In genomic region chr2:21810431-21810830, GRCm38 (mm10) we compare ENCODE assay signal across 28 mouse cellular contexts.
DNase-seq lines count a peak whose midpoint lies in the region; ATAC-seq and TF ChIP-seq lines count a peak whose summit lies in the region.
"Had no signal": no experiment of that assay in that cellular context is flagged by ENCODE, and none has a peak within 500 bp of the region (broad histone marks: within the 10 kb centered on the region; RNA-seq: fewer than 3 reads in every experiment).

No protein-coding gene starts in this region.

- 55% methylated on average over 4 of the region's 4 CpGs for WGBS in hindbrain, embryonic 12.5 days
- WGBS in hindbrain, embryonic 14.5 days: 41% methylated on average over 4 of the region's 4 CpGs
- WGBS in midbrain, embryonic 15.5 days: 49% methylated on average over 4 of the region's 4 CpGs
- WGBS in midbrain, postnatal 0 days: 57% methylated on average over 4 of the region's 4 CpGs

- DNase-seq in hindbrain, embryonic 14.5 days (ENCODE audit: low spot score): no peak
- no peak for DNase-seq in midbrain, postnatal 0 days (ENCODE audit: low spot score)
- DNase-seq in brain, embryonic 14.5 days (ENCODE audit: low read depth): peak; percentile 17
- DNase-seq: adrenal gland, adult 8-10 months; adrenal gland, postnatal 14 days; adrenal gland, postnatal 36 days; B cell, adult 2 months; cerebellum, adult 11 months; cerebellum, adult 18-20 months; cerebellum, adult 8-10 months; cerebellum, adult 9-11 months; cerebellum, postnatal 14 days; cerebellum, postnatal 36 days; embryo, embryonic 11 days had no signal

- H3K9ac ChIP-seq in hindbrain, embryonic 12.5 days: no peak overlapping the region
- H3K9ac ChIP-seq in hindbrain, embryonic 14.5 days: no peak overlapping the region
- no peak overlapping the region for H3K9ac ChIP-seq in midbrain, embryonic 15.5 days
- no peak overlapping the region for H3K9ac ChIP-seq in midbrain, postnatal 0 days (replicated peaks; ENCODE audit: low read length, poor library complexity, severe bottlenecking)
- H3K9ac ChIP-seq: embryonic facial prominence, embryonic 13.5 days; embryonic facial prominence, embryonic 15.5 days; forebrain, embryonic 12.5 days had no signal

- no peak for TF ChIP-seq CTCF in midbrain, postnatal 0 days (IDR thresholded peaks at IDR 0.05)
- TF ChIP-seq CTCF in brain, embryonic 14.5 days (IDR thresholded peaks at IDR 0.05; ENCODE audit: borderline replicate concordance, extremely low read depth, insufficient read depth, insufficient read length): no peak

- no peak overlapping the region for H3K27ac ChIP-seq in hindbrain, embryonic 12.5 days
- no peak overlapping the region for H3K27ac ChIP-seq in hindbrain, embryonic 14.5 days
- H3K27ac ChIP-seq in midbrain, embryonic 15.5 days: no peak overlapping the region
- H3K27ac ChIP-seq in midbrain, postnatal 0 days (ENCODE audit: low read depth, low read length): no peak overlapping the region
- H3K27ac ChIP-seq: embryonic facial prominence, embryonic 13.5 days; embryonic facial prominence, embryonic 15.5 days; forebrain, embryonic 10.5 days; forebrain, embryonic 12.5 days had no signal

- TF ChIP-seq POLR2A in brain, embryonic 14.5 days (IDR thresholded peaks at IDR 0.05; ENCODE audit: borderline replicate concordance, extremely low read depth, insufficient read depth, insufficient read length, poor library complexity, severe bottlenecking): no peak

- no peaks in the 10 kb centered on the region for H3K4me1 ChIP-seq in hindbrain, embryonic 12.5 days
- no peaks in the 10 kb centered on the region for H3K4me1 ChIP-seq in hindbrain, embryonic 14.5 days (replicated peaks; ENCODE audit: control insufficient read depth, insufficient read depth, low read length)
- no peaks in the 10 kb centered on the region for H3K4me1 ChIP-seq in midbrain, embryonic 15.5 days
- H3K4me1 ChIP-seq in midbrain, postnatal 0 days (ENCODE audit: insufficient read depth, low read length): no peaks in the 10 kb centered on the region
- H3K4me1 ChIP-seq: embryonic facial prominence, embryonic 13.5 days; embryonic facial prominence, embryonic 15.5 days; forebrain, embryonic 10.5 days; forebrain, embryonic 12.5 days had no signal

- no peaks in the 10 kb centered on the region for H3K9me3 ChIP-seq in hindbrain, embryonic 12.5 days (replicated peaks)
- no peaks in the 10 kb centered on the region for H3K9me3 ChIP-seq in hindbrain, embryonic 14.5 days (ENCODE audit: control insufficient read depth, low read length)
- H3K9me3 ChIP-seq in midbrain, embryonic 15.5 days: no peaks in the 10 kb centered on the region
- no peaks in the 10 kb centered on the region for H3K9me3 ChIP-seq in midbrain, postnatal 0 days (ENCODE audit: low read length)
- H3K9me3 ChIP-seq: embryonic facial prominence, embryonic 13.5 days; embryonic facial prominence, embryonic 15.5 days; forebrain, embryonic 10.5 days; forebrain, embryonic 12.5 days; G1E had no signal

- no peaks in the 10 kb centered on the region for H3K36me3 ChIP-seq in hindbrain, embryonic 12.5 days
- H3K36me3 ChIP-seq in hindbrain, embryonic 14.5 days (replicated peaks; ENCODE audit: control insufficient read depth, insufficient read depth): no peaks in the 10 kb centered on the region
- no peaks in the 10 kb centered on the region for H3K36me3 ChIP-seq in midbrain, embryonic 15.5 days (replicated peaks)
- no peaks in the 10 kb centered on the region for H3K36me3 ChIP-seq in midbrain, postnatal 0 days (ENCODE audit: insufficient read depth, low read length)
- H3K36me3 ChIP-seq: embryonic facial prominence, embryonic 13.5 days; embryonic facial prominence, embryonic 15.5 days; forebrain, embryonic 10.5 days; forebrain, embryonic 12.5 days; G1E had no signal

- H3K4me2 ChIP-seq in hindbrain, embryonic 12.5 days (replicated peaks): no peak overlapping the region
- H3K4me2 ChIP-seq in hindbrain, embryonic 14.5 days (replicated peaks): no peak overlapping the region
- H3K4me2 ChIP-seq in midbrain, embryonic 15.5 days: no peak overlapping the region
- H3K4me2 ChIP-seq in midbrain, postnatal 0 days (ENCODE audit: low read depth, low read length, poor library complexity, severe bottlenecking): no peak overlapping the region
- H3K4me2 ChIP-seq: embryonic facial prominence, embryonic 13.5 days; embryonic facial prominence, embryonic 15.5 days; forebrain, embryonic 12.5 days had no signal

- no peak overlapping the region for H3K4me3 ChIP-seq in hindbrain, embryonic 12.5 days
- no peak overlapping the region for H3K4me3 ChIP-seq in hindbrain, embryonic 14.5 days (replicated peaks; ENCODE audit: low read length)
- H3K4me3 ChIP-seq in midbrain, embryonic 15.5 days: no peak overlapping the region
- H3K4me3 ChIP-seq in midbrain, postnatal 0 days (ENCODE audit: low read depth, low read length): no peak overlapping the region
- H3K4me3 ChIP-seq: embryonic facial prominence, embryonic 13.5 days; embryonic facial prominence, embryonic 15.5 days; erythroblast, embryonic 14.5 days; forebrain, embryonic 10.5 days; forebrain, embryonic 12.5 days had no signal

- ATAC-seq in hindbrain, embryonic 12.5 days (ENCODE audit: low FRiP score): 0 out of 2 replicates have a peak, but pooled peaks have one; percentile 68
- no peak for ATAC-seq in hindbrain, embryonic 14.5 days (ENCODE audit: low FRiP score)
- ATAC-seq in midbrain, embryonic 15.5 days (replicated peaks): 0 out of 2 replicates have a peak, but pooled peaks have one; percentile 58
- ATAC-seq in midbrain, postnatal 0 days (ENCODE audit: low FRiP score): no peak
- ATAC-seq: activated CD4-positive, CD25-positive, alpha-beta regulatory T cell, adult 4 months; CD4-positive, CD25-positive, alpha-beta regulatory T cell, adult 4 months; forebrain, embryonic 14.5 days; forebrain, embryonic 16.5 days; Patski had no signal

- H3K27me3 ChIP-seq in hindbrain, embryonic 12.5 days: no peaks in the 10 kb centered on the region
- H3K27me3 ChIP-seq in hindbrain, embryonic 14.5 days (ENCODE audit: control insufficient read depth, insufficient read depth, low read length): no peaks in the 10 kb centered on the region
- H3K27me3 ChIP-seq in midbrain, embryonic 15.5 days (replicated peaks): no peaks in the 10 kb centered on the region
- H3K27me3 ChIP-seq in midbrain, postnatal 0 days (ENCODE audit: insufficient read depth, low read length): no peaks in the 10 kb centered on the region
- H3K27me3 ChIP-seq: CH12.LX; embryonic facial prominence, embryonic 13.5 days; embryonic facial prominence, embryonic 15.5 days; forebrain, embryonic 12.5 days; Patski had no signal

Comparison
In these comparisons a context has a peak if more than half of its experiments do, and no peak if none do; other contexts are left out.
1. ATAC-seq: peak in hindbrain, embryonic 12.5 days (single experiment) and midbrain, embryonic 15.5 days (single experiment); none in hindbrain, embryonic 14.5 days (single experiment) and midbrain, postnatal 0 days (single experiment).